Mouse (Mus musculus): ENCODE results near the gene Pla2g15.

DNA sequence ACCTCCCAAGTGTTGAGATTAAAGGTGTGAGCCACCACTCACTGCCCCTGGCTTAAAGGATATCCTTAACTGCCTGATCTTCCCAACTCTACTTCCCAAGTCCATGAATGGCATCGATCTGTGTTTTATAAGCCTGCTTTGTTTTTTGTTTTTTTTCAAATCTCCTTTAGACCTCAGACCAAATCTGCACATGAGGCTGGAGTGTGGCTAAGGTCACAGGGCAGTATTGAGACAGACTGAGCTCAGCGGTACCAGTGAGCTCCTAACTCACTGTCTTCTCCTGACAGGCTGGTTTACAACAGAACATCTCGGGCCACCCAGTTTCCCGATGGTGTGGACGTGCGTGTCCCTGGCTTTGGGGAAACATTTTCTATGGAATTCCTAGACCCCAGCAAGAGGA, 9.7 kb downstream of the Pla2g15 start:
- TF ChIP-seq CTCF (conservative IDR thresholded peaks at IDR 0.05; ENCODE audit: insufficient read depth, insufficient read length, low read depth, low read length) (no peak), POLR2A (IDR thresholded peaks at IDR 0.05; ENCODE audit: low read depth, low read length) (no peak)
